Mouse (Mus musculus) heart, embryonic 11.5 days (tissue): Measurements from ENCODE around the gene H2-Q1. TPM values are rescaled to one million over a fixed set of nuclear protein-coding genes. Genes with fewer than 3 reads are reported as not detected.

Experiments used
- ATAC-seq: fragments of 200-750 bp; cut with Nextera tagmentation; replicated peaks from 2 replicates; pipeline ENCODE4 v1.8.0; 2017; ENCODE audit warnings: moderate library complexity; ENCODE audit not compliant: insufficient number of reproducible peaks, low FRiP score, low TSS enrichment
- H3K27ac ChIP-seq: fragments of 300-500 bp; sonication (generic); 2 replicates; pipeline ENCODE4 v1.5.1; 2014; ENCODE audit warnings: mild to moderate bottlenecking, low read depth, low read length
- H3K27me3 ChIP-seq: fragments of 300-500 bp; sonication (generic); 2 replicates; pipeline ENCODE4 v1.6.1; 2014; ENCODE audit warnings: mild to moderate bottlenecking, low read length, mixed read lengths; ENCODE audit not compliant: control insufficient read depth, insufficient read depth
- H3K36me3 ChIP-seq: fragments of 300-500 bp; sonication (generic); 2 replicates; pipeline ENCODE4 v1.6.1; 2014; ENCODE audit warnings: mild to moderate bottlenecking, low read length, moderate library complexity, mixed read lengths; ENCODE audit not compliant: control insufficient read depth, insufficient read depth
- H3K4me1 ChIP-seq: fragments of 300-500 bp; sonication (generic); 2 replicates; pipeline ENCODE4 v1.6.1; 2014; ENCODE audit warnings: low read length; ENCODE audit not compliant: control insufficient read depth, insufficient read depth
- H3K4me2 ChIP-seq: fragments of 300-500 bp; sonication (generic); 2 replicates; pipeline ENCODE4 v1.6.1; 2014; ENCODE audit warnings: mild to moderate bottlenecking, moderate library complexity
- H3K4me3 ChIP-seq: fragments of 300-500 bp; sonication (generic); 2 replicates; pipeline ENCODE4 v1.5.1; 2014; ENCODE audit warnings: low read depth, low read length
- H3K9ac ChIP-seq: fragments of 300-500 bp; sonication (generic); 2 replicates; pipeline ENCODE4 v1.6.1; 2014; ENCODE audit warnings: mild to moderate bottlenecking, low read depth, low read length, moderate library complexity
- H3K9me3 ChIP-seq: fragments of 300-500 bp; sonication (generic); replicated peaks from 2 replicates; pipeline ENCODE4 v1.6.1; 2016; ENCODE audit warnings: low read length; ENCODE audit not compliant: control insufficient read depth
- WGBS: fragments of 180-500 bp; shearing (Covaris S2); extraction: QIAGEN DNeasy Blood & Tissue Kit; methylation state at CpG from one replicate; pipeline ENCODE4 v1.1.7; 2014; ENCODE audit not compliant: insufficient replicate concordance; 5-methylcytosine and 5-hydroxymethylcytosine counted together
- polyA plus RNA-seq: library from polyadenylated mRNA; unstranded; fragments of >200 nt; fragmentation: Nextera tagmentation; extraction: Ambion mirVana; gene quantifications from 2 replicates; pipeline ENCODE4 v1.2.1, GENCODE M21; 2014

H2-Q1 gene
- polyA plus RNA-seq, 1 experiment from 2014 or later = 0.53 TPM

GRCm38 (mm10) chr17:35357086-35357485 lies 36.9 kb downstream of the H2-Q1 start:
- 44% methylated on average over 1 of the region's 1 CpGs for WGBS
- no peak for ATAC-seq

GRCm38 (mm10) chr17:35358763-35359469 lies 38.7 kb downstream of the H2-Q1 start:
- H3K4me2 ChIP-seq = peak overlapping the region; percentile 71
- H3K9ac ChIP-seq = peak overlapping the region; percentile 46
- H3K4me1 ChIP-seq = peaks cover 9% of the 10 kb centered on the region; the same call in 1 of the 2 replicates
- peaks cover 6% of the 10 kb centered on the region; the same call in 1 of the 2 replicates for H3K27me3 ChIP-seq
- 0 out of 2 replicates have a peak, but pooled peaks cover 3% of the 10 kb centered on the region for H3K9me3 ChIP-seq
- no peak overlapping the region for H3K27ac ChIP-seq
- 9% methylated on average over 36 of the region's 38 CpGs for WGBS
- ATAC-seq = no peak
- peak overlapping the region; percentile 44 for H3K4me3 ChIP-seq
- H3K36me3 ChIP-seq = no peaks in the 10 kb centered on the region

More at GRCm38 (mm10) chr17:35357086-35357485, 36.9 kb downstream of the H2-Q1 start:
- H3K36me3 ChIP-seq = no peaks in the 10 kb centered on the region
- peaks cover 6% of the 10 kb centered on the region; the same call in 1 of the 2 replicates for H3K27me3 ChIP-seq
- H3K9me3 ChIP-seq = no peaks in the 10 kb centered on the region
- H3K27ac ChIP-seq = no peak overlapping the region
- no peak overlapping the region for H3K4me2 ChIP-seq
- H3K4me1 ChIP-seq = peaks cover 9% of the 10 kb centered on the region; the same call in 1 of the 2 replicates
- no peak overlapping the region for H3K4me3 ChIP-seq
- no peak overlapping the region for H3K9ac ChIP-seq

GRCm38 (mm10) chr17:35359470-35359862 lies 39.3 kb downstream of the H2-Q1 start:
- H3K36me3 ChIP-seq = no peaks in the 10 kb centered on the region
- peaks cover 6% of the 10 kb centered on the region; the same call in 1 of the 2 replicates for H3K27me3 ChIP-seq
- 0 out of 2 replicates have a peak, but pooled peaks cover 3% of the 10 kb centered on the region for H3K9me3 ChIP-seq
- peak overlapping the region; percentile 44 for H3K4me3 ChIP-seq
- H3K4me1 ChIP-seq = peaks cover 9% of the 10 kb centered on the region; the same call in 1 of the 2 replicates
- H3K9ac ChIP-seq = peak overlapping the region; percentile 46; the same call in 1 of the 2 replicates
- ATAC-seq = no peak
- 18% methylated on average over 21 of the region's 21 CpGs for WGBS
- H3K27ac ChIP-seq = no peak overlapping the region
- peak overlapping the region; percentile 71 for H3K4me2 ChIP-seq

Other genes starting within 250 kb of the H2-Q1 start
- gene Ly6g6e, start 243.5 kb upstream of the H2-Q1 start, polyA plus RNA-seq = 0.42 TPM in 1 of 2 replicates, not detected in the other
- gene Ly6g6d, start 242.3 kb upstream of the H2-Q1 start, polyA plus RNA-seq = 2.0 and 2.2 TPM in 2 replicates
- gene Ly6g6f, start 234.8 kb upstream of the H2-Q1 start, polyA plus RNA-seq = 1.8 TPM in 2 replicates
- 47.4 and 51.2 TPM in 2 replicates for gene Abhd16a, start 231.1 kb upstream of the H2-Q1 start, polyA plus RNA-seq
- not detected in 2 replicates for gene Ly6g5c, start 212.1 kb upstream of the H2-Q1 start, polyA plus RNA-seq
- gene Ly6g5b, start 205.0 kb upstream of the H2-Q1 start, polyA plus RNA-seq = 0.36 and 0.56 TPM in 2 replicates
- gene Gpank1, start 198.9 kb upstream of the H2-Q1 start, polyA plus RNA-seq = 15.7 and 17.2 TPM in 2 replicates
- gene Csnk2b, start 198.4 kb upstream of the H2-Q1 start, polyA plus RNA-seq = 221 and 222 TPM in 2 replicates
- gene D17H6S53E, start 194.0 kb upstream of the H2-Q1 start, polyA plus RNA-seq = 8.4 and 10.8 TPM in 2 replicates
- gene Apom, start 188.4 kb upstream of the H2-Q1 start, polyA plus RNA-seq = 2.3 and 12.9 TPM in 2 replicates
- gene Bag6, start 185.2 kb upstream of the H2-Q1 start, polyA plus RNA-seq = 72.5 and 77.4 TPM in 2 replicates
- 128 and 163 TPM in 2 replicates for gene Prrc2a, start 155.5 kb upstream of the H2-Q1 start, polyA plus RNA-seq
- gene Aif1, start 144.3 kb upstream of the H2-Q1 start, polyA plus RNA-seq = 2.7 and 4.2 TPM in 2 replicates
- 4.9 and 5.0 TPM in 2 replicates for gene Lst1, start 132.0 kb upstream of the H2-Q1 start, polyA plus RNA-seq
- gene Ltb, start 126.0 kb upstream of the H2-Q1 start, polyA plus RNA-seq = 0.42 TPM in 1 of 2 replicates, not detected in the other
- not detected in 2 replicates for gene Tnf, start 118.4 kb upstream of the H2-Q1 start, polyA plus RNA-seq
- not detected in 2 replicates for gene Lta, start 115.1 kb upstream of the H2-Q1 start, polyA plus RNA-seq
- 0.44 TPM in 1 of 2 replicates, not detected in the other for gene Gm16181, start 99.6 kb upstream of the H2-Q1 start, polyA plus RNA-seq
- 9.3 and 10.1 TPM in 2 replicates for gene Atp6v1g2, start 86.7 kb upstream of the H2-Q1 start, polyA plus RNA-seq
- 2.3 and 4.9 TPM in 2 replicates for gene Nfkbil1, start 84.6 kb upstream of the H2-Q1 start, polyA plus RNA-seq
- 317 and 318 TPM in 2 replicates for gene Ddx39b, start 78.7 kb upstream of the H2-Q1 start, polyA plus RNA-seq
- gene H2-D1, start 57.7 kb upstream of the H2-Q1 start, polyA plus RNA-seq = 21.0 and 29.1 TPM in 2 replicates
- gene H2-Q2, start 21.8 kb downstream of the H2-Q1 start, polyA plus RNA-seq = 9.0 and 10.1 TPM in 2 replicates
- gene H2-Q4, start 59.2 kb downstream of the H2-Q1 start, polyA plus RNA-seq = 1.8 and 2.7 TPM in 2 replicates
- 0.38 and 0.39 TPM in 2 replicates for gene H2-Q6, start 104.4 kb downstream of the H2-Q1 start, polyA plus RNA-seq
- gene H2-Q7, start 118.8 kb downstream of the H2-Q1 start, polyA plus RNA-seq = 0.84 and 2.6 TPM in 2 replicates
- 0.20 and 1.4 TPM in 2 replicates for gene H2-Q10, start 149.7 kb downstream of the H2-Q1 start, polyA plus RNA-seq
- gene Pou5f1, start 185.6 kb downstream of the H2-Q1 start, polyA plus RNA-seq = not detected in 2 replicates
- gene Tcf19, start 196.4 kb downstream of the H2-Q1 start, polyA plus RNA-seq = 47.6 and 51.1 TPM in 2 replicates
- 10.4 and 12.8 TPM in 2 replicates for gene Cchcr1, start 196.7 kb downstream of the H2-Q1 start, polyA plus RNA-seq
- gene Psors1c2, start 212.8 kb downstream of the H2-Q1 start, polyA plus RNA-seq = 0.37 TPM in 1 of 2 replicates, not detected in the other
- 0.40 and 0.83 TPM in 2 replicates for gene Cdsn, start 231.7 kb downstream of the H2-Q1 start, polyA plus RNA-seq
- gene 2300002M23Rik, start 247.0 kb downstream of the H2-Q1 start, polyA plus RNA-seq = not detected in 2 replicates